Mouse (Mus musculus): ENCODE results near the gene Sipa1l3. TPM values are rescaled to one million over a fixed set of nuclear protein-coding genes. Genes with fewer than 3 reads are reported as not detected.
A peak's percentile ranks its signal among the peaks of the same experiment; 100 is the strongest.

The Sipa1l3 gene
- polyA plus RNA-seq, 1 experiment from 2014 or later = 21.5 TPM

- Histone ChIP-seq H3K27me3 (no peaks in the 10 kb centered on the region), H3K4me2 (no peak overlapping the region), H3K4me1 (peaks cover 5% of the 10 kb centered on the region; the same call in 1 of the 2 replicates), H3K27ac (no peak overlapping the region), H3K9ac (no peak overlapping the region), H3K36me3 (peaks cover 64% of the 10 kb centered on the region), H3K9me3 (no peaks in the 10 kb centered on the region), H3K4me3 (no peak overlapping the region)
- ATAC-seq (ENCODE audit: insufficient number of reproducible peaks, insufficient read depth, low FRiP score, low TSS enrichment, low read depth) = no peak
- 76% methylated on average over 10 of the region's 10 CpGs for WGBS
Observed at GRCm38 (mm10) chr7:29390234-29390633, 128.2 kb downstream of the Sipa1l3 start.

GRCm38 (mm10) chr7:29387524-29388068 lies 130.8 kb downstream of the Sipa1l3 start:
- Histone ChIP-seq H3K27ac (no peak overlapping the region), H3K4me3 (no peak overlapping the region), H3K36me3 (peaks cover 60% of the 10 kb centered on the region), H3K4me2 (no peak overlapping the region), H3K9me3 (no peaks in the 10 kb centered on the region), H3K27me3 (no peaks in the 10 kb centered on the region), H3K9ac (no peak overlapping the region), H3K4me1 (peaks cover 5% of the 10 kb centered on the region; the same call in 1 of the 2 replicates)
- WGBS = 87% methylated on average over 17 of the region's 17 CpGs
- no peak for ATAC-seq (ENCODE audit: insufficient number of reproducible peaks, insufficient read depth, low FRiP score, low TSS enrichment, low read depth)

GRCm38 (mm10) chr7:29386349-29386748 lies 132.1 kb downstream of the Sipa1l3 start:
- H3K4me2 ChIP-seq = no peak overlapping the region
- no peaks in the 10 kb centered on the region for H3K4me1 ChIP-seq
- no peak overlapping the region for H3K27ac ChIP-seq
- no peak overlapping the region for H3K4me3 ChIP-seq
- no peaks in the 10 kb centered on the region for H3K27me3 ChIP-seq
- 93% methylated on average over 13 of the region's 13 CpGs for WGBS
- H3K9me3 ChIP-seq = no peaks in the 10 kb centered on the region
- H3K36me3 ChIP-seq = peaks cover 63% of the 10 kb centered on the region
- no peak overlapping the region for H3K9ac ChIP-seq
- no peak for ATAC-seq (ENCODE audit: insufficient number of reproducible peaks, insufficient read depth, low FRiP score, low TSS enrichment, low read depth)

- H3K4me3 ChIP-seq = no peak overlapping the region
- no peak overlapping the region for H3K4me2 ChIP-seq
- 88% methylated on average over 10 of the region's 10 CpGs for WGBS
- H3K4me1 ChIP-seq = no peaks in the 10 kb centered on the region
- H3K27ac ChIP-seq = no peak overlapping the region
- peaks cover 62% of the 10 kb centered on the region for H3K36me3 ChIP-seq
- no peaks in the 10 kb centered on the region for H3K9me3 ChIP-seq
- no peak overlapping the region for H3K9ac ChIP-seq
- H3K27me3 ChIP-seq = no peaks in the 10 kb centered on the region
- ATAC-seq (ENCODE audit: insufficient number of reproducible peaks, insufficient read depth, low FRiP score, low TSS enrichment, low read depth) = no peak
Observed at GRCm38 (mm10) chr7:29385791-29386190, 132.7 kb downstream of the Sipa1l3 start.

GRCm38 (mm10) chr7:29383255-29383654 lies 135.2 kb downstream of the Sipa1l3 start:
- Histone ChIP-seq H3K9me3 (no peaks in the 10 kb centered on the region), H3K27me3 (no peaks in the 10 kb centered on the region), H3K9ac (no peak overlapping the region), H3K27ac (no peak overlapping the region), H3K4me1 (no peaks in the 10 kb centered on the region), H3K4me2 (no peak overlapping the region), H3K36me3 (peaks cover 75% of the 10 kb centered on the region), H3K4me3 (no peak overlapping the region)
- WGBS = 29% methylated on average over 10 of the region's 10 CpGs
- ATAC-seq (ENCODE audit: insufficient number of reproducible peaks, insufficient read depth, low FRiP score, low TSS enrichment, low read depth) = no peak; the same call in 1 of the 2 replicates

GRCm38 (mm10) chr7:29381466-29382040 lies 136.9 kb downstream of the Sipa1l3 start:
- H3K27me3 ChIP-seq = no peaks in the 10 kb centered on the region
- no peak overlapping the region for H3K9ac ChIP-seq
- peaks cover 74% of the 10 kb centered on the region for H3K36me3 ChIP-seq
- no peaks in the 10 kb centered on the region for H3K4me1 ChIP-seq
- WGBS = 89% methylated on average over 7 of the region's 7 CpGs
- no peak overlapping the region for H3K4me3 ChIP-seq
- H3K9me3 ChIP-seq = no peaks in the 10 kb centered on the region
- no peak for ATAC-seq (ENCODE audit: insufficient number of reproducible peaks, insufficient read depth, low FRiP score, low TSS enrichment, low read depth)
- H3K4me2 ChIP-seq = no peak overlapping the region
- no peak overlapping the region for H3K27ac ChIP-seq

GRCm38 (mm10) chr7:29374054-29374453 lies 144.4 kb downstream of the Sipa1l3 start:
- H3K36me3 ChIP-seq = peaks cover 62% of the 10 kb centered on the region
- H3K27me3 ChIP-seq = no peaks in the 10 kb centered on the region
- no peak overlapping the region for H3K4me2 ChIP-seq
- H3K4me3 ChIP-seq = no peak overlapping the region
- 82% methylated on average over 6 of the region's 6 CpGs for WGBS
- no peak overlapping the region for H3K27ac ChIP-seq
- no peaks in the 10 kb centered on the region for H3K4me1 ChIP-seq
- ATAC-seq (ENCODE audit: insufficient number of reproducible peaks, insufficient read depth, low FRiP score, low TSS enrichment, low read depth) = no peak
- H3K9me3 ChIP-seq = no peaks in the 10 kb centered on the region
- no peak overlapping the region for H3K9ac ChIP-seq

- H3K36me3 ChIP-seq = peaks cover 55% of the 10 kb centered on the region
- H3K4me3 ChIP-seq = no peak overlapping the region
- H3K9me3 ChIP-seq = no peaks in the 10 kb centered on the region
- 91% methylated on average over 5 of the region's 5 CpGs for WGBS
- no peak overlapping the region for H3K27ac ChIP-seq
- ATAC-seq (ENCODE audit: insufficient number of reproducible peaks, insufficient read depth, low FRiP score, low TSS enrichment, low read depth) = no peak
- no peak overlapping the region; the same call in 1 of the 2 replicates for H3K9ac ChIP-seq
- H3K4me2 ChIP-seq = no peak overlapping the region
- H3K27me3 ChIP-seq = no peaks in the 10 kb centered on the region
- H3K4me1 ChIP-seq = 0 out of 2 replicates have a peak, but pooled peaks cover 3% of the 10 kb centered on the region
Observed at GRCm38 (mm10) chr7:29372123-29372522, 146.3 kb downstream of the Sipa1l3 start.

- no peaks in the 10 kb centered on the region for H3K27me3 ChIP-seq
- H3K4me2 ChIP-seq = no peak overlapping the region
- no peak overlapping the region for H3K27ac ChIP-seq
- H3K4me3 ChIP-seq = no peak overlapping the region
- ATAC-seq (ENCODE audit: insufficient number of reproducible peaks, insufficient read depth, low FRiP score, low TSS enrichment, low read depth) = no peak
- H3K9me3 ChIP-seq = no peaks in the 10 kb centered on the region
- H3K9ac ChIP-seq = no peak overlapping the region
- WGBS = 55% methylated on average over 6 of the region's 6 CpGs
- peaks cover 48% of the 10 kb centered on the region for H3K36me3 ChIP-seq
- 0 out of 2 replicates have a peak, but pooled peaks cover 3% of the 10 kb centered on the region for H3K4me1 ChIP-seq
Observed at GRCm38 (mm10) chr7:29370031-29370430, 148.4 kb downstream of the Sipa1l3 start.

- Histone ChIP-seq H3K27me3 (no peaks in the 10 kb centered on the region), H3K27ac (no peak overlapping the region), H3K4me1 (0 out of 2 replicates have a peak, but pooled peaks cover 3% of the 10 kb centered on the region), H3K4me2 (no peak overlapping the region), H3K36me3 (peaks cover 48% of the 10 kb centered on the region), H3K9me3 (no peaks in the 10 kb centered on the region), H3K9ac (peak overlapping the region; percentile 47; the same call in 1 of the 2 replicates), H3K4me3 (no peak overlapping the region)
- ATAC-seq (ENCODE audit: insufficient number of reproducible peaks, insufficient read depth, low FRiP score, low TSS enrichment, low read depth) = no peak
- WGBS = 52% methylated on average over 5 of the region's 5 CpGs
Observed at GRCm38 (mm10) chr7:29368004-29368320, 150.5 kb downstream of the Sipa1l3 start.

- WGBS = 87% methylated on average over 13 of the region's 13 CpGs
- Histone ChIP-seq H3K9me3 (no peaks in the 10 kb centered on the region), H3K4me3 (no peak overlapping the region), H3K9ac (0 out of 2 replicates have a peak overlapping the region, but pooled peaks have one; percentile 47), H3K36me3 (peaks cover 48% of the 10 kb centered on the region), H3K4me2 (no peak overlapping the region), H3K27me3 (no peaks in the 10 kb centered on the region), H3K4me1 (0 out of 2 replicates have a peak, but pooled peaks cover 3% of the 10 kb centered on the region), H3K27ac (no peak overlapping the region)
- no peak for ATAC-seq (ENCODE audit: insufficient number of reproducible peaks, insufficient read depth, low FRiP score, low TSS enrichment, low read depth)
Observed at GRCm38 (mm10) chr7:29367166-29368003, 151.1 kb downstream of the Sipa1l3 start.
